Mouse (Mus musculus) brain, embryonic 14.5 days (tissue): Measurements from ENCODE around the gene Nrcam.
"Not testable (repeated sequence)": the region's sequence is repeated elsewhere in the genome, so short reads cannot be mapped to it uniquely, and the experiment has no call there.

Experiments
- CTCF ChIP-seq: fragments of 200-500 bp; IDR thresholded peaks from 2 replicates; pipeline ENCODE4 v1.5.1; 2012; ENCODE audit warnings: inconsistent platforms, mild to moderate bottlenecking, moderate library complexity, borderline replicate concordance; ENCODE audit not compliant: insufficient read depth, insufficient read length; ENCODE audit errors: extremely low read depth
- POLR2A ChIP-seq: fragments of 200-500 bp; IDR thresholded peaks from 2 replicates; pipeline ENCODE4 v1.6.1; 2012; ENCODE audit warnings: mild to moderate bottlenecking, inconsistent platforms, borderline replicate concordance; ENCODE audit not compliant: poor library complexity, insufficient read depth, insufficient read length, severe bottlenecking; ENCODE audit errors: extremely low read depth

DNA sequence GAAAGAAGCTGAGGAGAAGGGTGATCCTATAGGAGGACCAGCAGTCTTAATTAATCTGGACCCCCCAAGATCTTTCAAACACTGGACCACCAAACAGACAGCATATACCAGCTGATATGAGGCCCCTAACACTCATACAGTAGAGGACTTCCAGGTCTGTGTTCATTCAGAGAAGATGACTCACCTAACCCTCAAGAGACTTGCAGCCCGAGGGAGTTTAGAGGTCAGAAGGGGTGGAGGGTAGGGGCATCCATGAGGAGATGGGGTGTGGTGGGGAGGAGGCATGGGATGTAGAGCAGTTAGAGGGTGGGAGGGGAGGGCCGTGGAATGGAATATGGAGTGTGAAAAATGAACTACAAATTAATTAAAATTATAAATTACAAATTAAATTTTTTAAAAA, 48.5 kb upstream of the Nrcam start:
- not testable (repeated sequence) for TF ChIP-seq CTCF, POLR2A
